Mouse (Mus musculus): ENCODE data around the gene Tnfrsf23.
"Not testable (repeated sequence)": the region's sequence is repeated elsewhere in the genome, so short reads cannot be mapped to it uniquely, and the experiment has no call there.

Gene Tnfrsf23

DNA sequence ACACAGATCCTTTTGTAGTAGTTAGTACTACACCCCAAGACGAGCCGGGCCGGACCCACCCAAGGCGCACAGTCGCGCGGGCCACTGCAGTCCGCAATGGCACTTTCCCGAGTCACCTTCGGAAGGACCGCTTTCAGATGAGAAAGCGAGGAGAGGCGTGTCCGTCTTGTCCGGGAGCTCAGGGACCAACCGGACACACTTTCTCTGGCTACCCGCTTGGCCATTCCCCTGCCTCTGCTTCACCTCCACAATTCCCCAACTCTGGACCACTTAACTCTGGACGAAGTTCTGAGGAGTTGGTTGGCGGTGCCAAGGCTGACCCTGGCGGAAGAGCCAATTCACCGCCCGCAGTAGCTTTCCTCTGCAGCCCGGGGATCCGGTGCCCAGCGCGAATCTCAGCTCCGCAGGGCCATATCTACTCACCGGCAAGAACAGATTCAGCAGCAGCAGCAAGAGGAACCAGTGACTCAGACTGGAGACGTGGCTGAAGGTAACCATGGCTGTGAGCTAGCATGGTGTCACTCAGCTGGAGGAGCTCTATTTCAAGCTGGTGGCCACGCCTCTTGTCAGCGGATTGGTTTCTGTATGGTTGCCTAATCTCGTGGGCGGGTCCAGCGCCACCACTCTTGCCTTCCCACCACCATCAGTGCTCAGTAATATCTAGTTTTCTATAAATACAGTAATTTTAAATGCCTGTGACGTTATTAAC, at the start of gene Tnfrsf23:
Gene Tnfrsf23, minus strand, starts transcription at position 514 of the 709 bp plus-strand sequence.
- DNase-seq = peak; percentile 83

DNA sequence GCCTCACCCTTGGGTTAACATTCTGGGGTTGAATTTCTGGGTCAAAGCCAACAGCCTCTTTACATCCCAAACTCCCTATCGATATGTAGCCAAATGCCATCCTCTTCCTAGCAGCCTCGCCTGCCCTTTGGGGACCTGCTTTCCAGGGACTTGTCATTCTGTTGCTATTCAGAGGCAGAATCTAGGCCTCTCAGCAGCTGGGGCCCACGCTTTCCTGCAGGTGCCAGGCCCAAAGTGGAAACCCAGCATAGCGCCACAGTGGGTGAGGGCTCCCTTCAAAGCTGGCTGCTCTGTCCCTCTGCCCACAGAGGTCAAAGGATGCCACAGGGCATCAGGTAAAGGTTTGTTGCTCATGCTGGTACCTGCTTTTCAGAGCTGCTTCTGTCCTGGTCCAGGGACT, 48.1 kb upstream of the Tnfrsf23 start:
- DNase-seq = peak; percentile 54

DNA sequence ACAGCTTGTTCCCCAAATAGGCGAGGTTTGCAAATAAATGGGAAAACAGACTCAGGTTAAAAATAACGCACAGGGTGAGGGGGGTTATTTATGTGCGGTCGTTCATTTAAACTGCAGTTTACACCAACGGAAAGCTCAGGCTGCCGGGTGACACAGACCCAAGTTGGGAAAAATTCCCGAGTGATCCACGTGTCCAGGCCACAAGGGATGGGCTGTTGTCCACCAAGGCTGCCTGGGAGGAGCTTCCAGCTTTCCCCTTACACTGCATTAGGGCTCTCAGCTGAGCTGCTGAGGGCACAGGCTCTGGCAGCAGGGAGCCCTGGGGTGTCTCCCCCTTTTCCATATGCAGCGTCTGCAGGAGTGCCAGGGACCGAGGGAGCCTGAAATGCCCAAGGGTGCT, 44.2 kb upstream of the Tnfrsf23 start:
- DNase-seq = no peak

GRCm38 (mm10) chr7:143726396-143726795, 40.7 kb upstream of the Tnfrsf23 start:
- no peak for DNase-seq

DNA sequence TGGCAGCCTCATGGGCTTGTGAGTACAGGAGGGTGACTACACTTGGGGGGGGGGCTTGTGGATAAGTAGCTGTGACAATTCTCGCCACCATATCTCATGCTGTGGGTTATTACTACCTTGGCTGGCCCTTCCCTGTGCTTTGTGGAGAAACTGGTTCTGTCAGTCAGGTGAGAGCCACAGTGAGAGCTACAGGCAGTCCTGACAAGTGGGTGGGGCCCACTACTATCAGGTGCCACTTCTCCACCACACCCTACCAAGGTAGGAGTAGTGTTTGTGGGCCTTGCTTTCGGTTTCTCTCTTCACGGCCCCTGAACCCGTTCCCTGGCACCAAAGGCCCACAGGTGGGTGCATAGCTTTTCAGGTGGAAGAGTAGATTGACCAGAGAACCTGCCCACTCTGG, 38.2 kb upstream of the Tnfrsf23 start:
- no peak for DNase-seq

DNA sequence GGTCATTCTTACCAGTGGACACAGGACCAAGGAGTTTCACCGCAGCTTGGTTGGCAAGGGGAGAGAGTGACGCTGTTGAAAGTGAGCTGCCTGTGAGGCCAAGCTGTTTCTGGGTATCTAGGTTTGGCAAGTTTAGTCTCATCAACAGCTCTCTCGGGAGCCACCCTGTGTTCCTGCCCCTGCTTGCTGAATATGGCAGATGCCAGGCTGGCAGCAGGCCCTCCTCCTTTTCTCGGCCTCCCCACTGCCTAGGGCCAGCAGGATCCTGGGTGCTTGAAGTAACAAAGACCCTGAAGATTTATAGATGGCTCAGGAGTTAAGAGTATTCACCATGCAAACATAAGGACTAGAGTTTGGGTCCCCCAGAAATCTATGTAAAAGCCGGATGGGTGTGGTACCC, 37.0 kb upstream of the Tnfrsf23 start:
- peak; percentile 49 for DNase-seq

DNA sequence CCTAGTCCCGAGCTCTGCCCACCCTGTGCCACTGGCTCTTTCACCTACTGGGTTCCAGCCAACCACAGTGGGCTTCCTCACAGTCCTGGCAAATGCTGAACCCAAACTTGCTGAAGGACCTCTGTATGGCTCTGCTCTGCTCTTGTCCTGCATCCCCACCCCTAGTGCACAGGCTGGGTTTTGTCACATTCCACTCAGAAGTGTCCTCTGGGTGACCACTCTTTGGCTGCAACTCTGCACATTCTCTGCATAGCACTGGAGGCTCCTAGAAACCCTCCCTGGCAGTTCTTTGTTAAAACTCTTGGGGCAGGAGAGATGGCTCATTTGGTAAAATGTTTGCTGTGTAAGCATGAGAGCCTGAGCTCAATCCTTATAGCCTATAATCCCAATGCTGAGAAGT, 32.1 kb upstream of the Tnfrsf23 start:
- no peak for DNase-seq

GRCm38 (mm10) chr7:143713421-143713820, 27.7 kb upstream of the Tnfrsf23 start:
- DNase-seq = no peak

DNA sequence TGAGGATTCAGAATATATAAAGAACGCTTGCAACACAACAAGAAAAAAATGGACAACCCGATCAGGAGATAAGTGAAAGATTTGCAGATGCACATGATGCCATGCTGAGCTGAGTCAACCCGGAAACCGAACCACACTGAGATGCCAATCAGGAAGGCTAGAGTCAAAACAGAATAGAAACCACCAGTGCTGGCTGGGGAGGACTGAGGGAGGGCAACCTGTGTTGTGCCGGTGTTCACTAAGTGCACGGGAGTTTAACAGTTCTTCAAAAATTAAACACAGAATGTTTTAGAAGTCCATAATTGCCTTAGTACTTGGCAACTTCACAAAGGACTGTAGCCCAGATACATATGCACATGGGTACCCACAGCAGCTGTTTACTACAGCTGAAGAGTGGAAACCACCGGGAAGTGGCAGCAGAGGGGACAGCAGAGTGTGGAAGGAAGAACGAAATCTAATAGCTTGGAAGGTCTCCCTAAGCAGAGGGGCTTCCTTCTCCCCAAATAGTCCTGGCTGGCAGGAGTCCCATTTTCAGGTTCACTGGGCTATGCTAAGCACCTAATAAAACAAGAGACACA, 27.2 kb upstream of the Tnfrsf23 start:
- DNase-seq = no peak

DNA sequence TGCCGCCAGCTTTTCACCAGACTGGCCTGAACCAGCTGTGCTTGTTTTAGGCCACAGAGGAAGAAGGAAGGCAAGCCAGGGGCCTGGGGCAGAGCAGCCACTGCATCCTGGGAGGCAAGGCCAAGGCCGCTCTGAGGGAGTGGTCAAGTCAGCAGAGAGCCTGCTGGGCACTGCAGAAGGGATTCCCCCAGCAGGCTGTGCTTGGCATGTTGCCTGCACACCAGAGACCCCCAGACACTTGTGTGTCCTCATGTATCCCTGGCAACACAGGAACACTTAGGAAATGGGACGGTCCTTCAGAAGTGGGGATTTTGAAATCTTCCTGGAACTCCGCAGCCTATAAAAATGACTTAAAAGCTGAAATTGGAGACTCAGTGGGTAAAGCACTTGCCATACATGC, 26.4 kb upstream of the Tnfrsf23 start:
- no peak for DNase-seq

DNA sequence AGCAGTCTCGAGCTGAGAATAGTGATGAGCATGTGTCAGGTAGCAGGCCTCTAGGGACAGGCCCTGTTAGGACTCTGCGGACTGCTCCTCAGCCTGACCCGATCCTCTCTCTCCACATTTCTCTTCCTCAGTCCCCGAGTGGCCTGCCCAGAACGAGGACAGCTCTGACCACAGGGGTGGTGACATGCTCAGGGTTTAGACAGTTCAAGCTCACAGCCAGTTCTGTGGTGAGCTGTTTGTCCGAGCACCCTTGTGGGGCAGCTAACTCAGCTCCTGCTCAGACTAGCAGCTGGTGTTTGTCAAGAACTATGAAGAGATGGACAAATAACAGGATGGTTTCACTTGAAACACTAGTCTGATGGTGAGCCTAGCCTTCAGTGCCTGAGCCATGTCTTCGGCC, 25.7 kb upstream of the Tnfrsf23 start:
- DNase-seq = no peak

GRCm38 (mm10) chr7:143709395-143709794, 23.7 kb upstream of the Tnfrsf23 start:
- DNase-seq = no peak

GRCm38 (mm10) chr7:143706697-143707438, 21.2 kb upstream of the Tnfrsf23 start:
- DNase-seq = peak; percentile 91

DNA sequence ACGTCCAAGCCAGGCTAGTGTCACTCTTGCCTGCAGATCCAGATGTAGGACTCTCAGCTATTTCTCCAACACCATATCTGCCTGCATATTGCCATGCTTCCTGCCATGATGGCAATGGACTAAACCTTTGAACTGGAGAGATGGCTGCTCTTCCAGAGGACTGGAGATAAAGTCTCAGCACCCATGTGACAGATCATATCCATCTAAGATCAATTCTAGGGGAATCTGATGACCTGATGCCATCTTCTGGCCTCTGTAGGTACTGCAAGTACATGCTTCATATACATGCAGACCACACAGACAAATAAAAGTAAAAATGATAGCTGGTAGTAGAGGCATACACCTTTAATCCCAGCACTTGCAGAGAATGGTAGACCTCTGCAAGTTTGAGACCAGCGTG, 10.5 kb upstream of the Tnfrsf23 start:
- DNase-seq = no peak

GRCm38 (mm10) chr7:143694550-143694949, 8.9 kb upstream of the Tnfrsf23 start:
- DNase-seq = no peak

DNA sequence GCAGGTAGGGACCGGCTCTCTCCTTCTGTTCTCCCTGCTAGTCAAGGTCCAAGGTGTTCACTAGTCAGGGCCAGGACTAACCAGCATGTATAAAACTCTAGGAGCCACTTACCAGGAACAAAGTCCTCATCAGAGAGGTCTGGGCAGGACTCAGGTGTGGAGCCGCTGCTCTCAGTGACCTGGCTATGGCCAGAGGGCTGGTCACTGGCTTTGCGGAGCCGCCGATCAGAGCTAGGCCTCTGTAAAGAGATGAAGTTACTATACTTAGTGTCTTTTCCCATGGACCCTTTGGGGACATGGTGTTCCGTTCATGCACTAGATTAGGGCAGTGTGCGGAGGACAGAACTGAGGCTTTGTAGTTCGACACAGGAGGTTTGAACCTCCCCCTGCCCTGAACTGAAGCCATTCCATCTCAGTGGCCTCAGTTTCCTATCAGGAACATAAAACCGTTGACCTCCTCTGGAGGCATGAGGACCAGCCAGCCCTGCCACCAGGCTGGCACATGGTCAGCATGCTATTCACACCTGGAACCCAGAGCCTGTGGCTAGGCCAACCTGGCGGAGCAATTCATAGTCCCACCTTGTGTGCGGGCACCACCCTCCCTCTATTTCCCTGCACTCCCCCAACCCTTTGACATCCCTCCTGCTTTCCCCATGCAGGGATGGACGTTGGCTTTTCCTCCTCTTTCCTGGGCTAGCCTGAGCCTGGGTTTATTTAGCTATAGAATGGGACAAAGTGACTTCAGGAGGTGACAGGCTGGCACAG, 7.3 kb upstream of the Tnfrsf23 start:
- no peak for DNase-seq

DNA sequence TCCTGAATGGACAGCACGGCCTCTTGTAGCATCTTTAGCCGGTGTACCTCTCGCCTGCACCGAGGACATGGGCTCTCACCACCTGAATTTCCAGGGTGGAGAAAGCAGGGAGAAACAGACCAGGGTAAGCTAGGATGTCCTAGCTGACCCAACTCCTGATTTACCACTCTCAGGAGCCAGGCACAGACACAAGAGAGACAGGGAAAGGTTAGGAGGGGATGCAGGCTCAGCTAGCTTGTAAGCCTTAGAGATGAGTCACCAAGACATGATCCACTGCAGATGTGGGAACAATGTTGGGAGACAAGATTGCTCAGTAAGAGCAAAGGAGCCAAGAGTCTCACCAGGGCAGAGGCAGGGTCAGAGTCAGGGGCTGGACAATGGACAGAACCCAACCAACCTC, 6.2 kb upstream of the Tnfrsf23 start:
- no peak for DNase-seq

- no peak for DNase-seq
Measured at GRCm38 (mm10) chr7:143691181-143691580, 5.5 kb upstream of the Tnfrsf23 start.

- DNase-seq = no peak
Measured at GRCm38 (mm10) chr7:143689946-143690345, 4.3 kb upstream of the Tnfrsf23 start.

GRCm38 (mm10) chr7:143689481-143689880, 3.8 kb upstream of the Tnfrsf23 start:
- no peak for DNase-seq

DNA sequence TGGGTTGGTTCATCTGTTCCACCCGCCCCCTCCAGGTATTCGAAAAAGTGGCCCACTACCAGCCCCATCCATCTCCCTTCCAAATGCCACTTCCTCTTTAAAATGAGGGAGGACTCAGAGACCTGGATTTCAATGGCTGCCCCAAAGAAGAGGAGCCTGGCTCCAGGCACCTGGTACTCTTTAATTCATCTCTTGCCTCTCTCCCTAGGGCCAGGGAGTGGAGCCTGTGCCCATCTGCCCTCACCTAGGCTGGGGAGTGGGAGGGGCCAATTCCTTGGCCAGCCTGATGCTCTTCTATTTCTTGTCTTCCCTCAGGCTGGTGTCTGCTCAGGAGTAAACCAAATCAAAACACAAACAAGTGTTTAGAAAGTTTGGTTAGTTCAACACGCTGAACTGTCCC, 1.0 kb upstream of the Tnfrsf23 start:
- DNase-seq = not testable (repeated sequence)

DNA sequence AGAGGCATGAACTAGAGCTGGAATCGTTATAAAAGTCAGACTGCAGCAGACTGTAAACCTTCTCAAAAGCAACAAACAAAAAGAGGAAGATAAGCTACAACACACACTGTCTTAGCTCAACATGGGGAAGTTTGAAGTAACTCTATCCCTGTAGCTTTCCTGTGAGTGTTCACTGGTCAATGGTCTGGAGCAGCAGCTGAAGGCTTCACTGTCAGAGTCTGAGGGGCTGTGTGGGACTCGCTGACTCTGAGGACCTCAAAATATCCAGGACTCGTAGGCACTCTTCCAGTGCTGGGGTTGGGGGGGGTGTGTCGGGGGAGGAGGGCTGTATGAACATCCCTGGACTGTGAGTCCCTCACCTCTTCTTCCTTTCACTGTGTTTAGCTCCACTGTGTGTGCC, 519 bp upstream of the Tnfrsf23 start:
- DNase-seq = not testable (repeated sequence)

DNA sequence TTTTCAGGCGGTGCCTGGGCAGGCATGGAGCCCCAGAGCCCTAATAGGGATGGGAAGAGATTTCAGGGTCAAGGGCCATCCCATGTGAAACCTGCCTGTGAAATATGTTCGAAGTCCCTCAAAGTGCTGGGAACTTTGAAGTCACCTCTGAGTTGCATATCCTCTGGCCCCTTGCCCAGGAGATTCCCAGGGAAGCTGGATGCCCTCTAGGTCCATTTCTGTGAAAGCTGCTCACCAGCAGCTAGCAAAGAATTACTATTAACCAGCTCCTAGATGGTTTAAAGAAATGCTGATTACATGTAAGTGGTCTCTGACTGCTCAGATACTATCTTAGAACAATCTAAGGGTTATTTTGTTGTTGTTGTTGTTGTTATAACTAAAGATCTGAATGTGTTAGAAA, 1.1 kb downstream of the Tnfrsf23 start:
- DNase-seq = not testable (repeated sequence)
